Mouse (Mus musculus) midbrain, embryonic 10.5 days (tissue): ENCODE data around the gene Ptk6. TPM values are rescaled to one million over a fixed set of nuclear protein-coding genes. Genes with fewer than 3 reads are reported as not detected.

ENCODE experiments used
- DNase-seq: peaks from one replicate; pipeline ENCODE4 v3.0.0-alpha.2; 2017; ENCODE audit warnings: low spot score
- H3K27ac ChIP-seq: fragments of 300-500 bp; sonication (generic); replicated peaks from 2 replicates; pipeline ENCODE4 v1.5.1; 2016; ENCODE audit warnings: mild to moderate bottlenecking
- H3K27me3 ChIP-seq: fragments of 300-500 bp; sonication (generic); 2 replicates; pipeline ENCODE4 v1.6.1; 2016; ENCODE audit warnings: low read depth, mild to moderate bottlenecking; ENCODE audit not compliant: poor library complexity, severe bottlenecking
- H3K36me3 ChIP-seq: fragments of 300-500 bp; sonication (generic); 2 replicates; pipeline ENCODE4 v1.6.1; 2016; ENCODE audit warnings: mild to moderate bottlenecking, moderate library complexity
- H3K4me1 ChIP-seq: fragments of 300-500 bp; sonication (generic); 2 replicates; pipeline ENCODE4 v1.6.1; 2016
- H3K4me3 ChIP-seq: fragments of 300-500 bp; sonication (generic); 2 replicates; pipeline ENCODE4 v1.5.1; 2016; ENCODE audit warnings: mild to moderate bottlenecking, moderate library complexity
- H3K9me3 ChIP-seq: fragments of 300-500 bp; sonication (generic); replicated peaks from 2 replicates; pipeline ENCODE4 v1.6.1; 2016; ENCODE audit warnings: mild to moderate bottlenecking
- WGBS: fragments of 180-500 bp; shearing (Covaris S2); methylation state at CpG from one replicate; pipeline ENCODE4 v1.1.7; 2016; 5-methylcytosine and 5-hydroxymethylcytosine counted together
- polyA plus RNA-seq: library from polyadenylated mRNA; unstranded; fragments of >200 nt; fragmentation: Nextera tagmentation; extraction: Ambion mirVana; gene quantifications from 2 replicates; pipeline ENCODE4 v1.2.1, GENCODE M21; 2016

Ptk6 gene
- polyA plus RNA-seq, 1 experiment from 2014 or later: not detected

DNA sequence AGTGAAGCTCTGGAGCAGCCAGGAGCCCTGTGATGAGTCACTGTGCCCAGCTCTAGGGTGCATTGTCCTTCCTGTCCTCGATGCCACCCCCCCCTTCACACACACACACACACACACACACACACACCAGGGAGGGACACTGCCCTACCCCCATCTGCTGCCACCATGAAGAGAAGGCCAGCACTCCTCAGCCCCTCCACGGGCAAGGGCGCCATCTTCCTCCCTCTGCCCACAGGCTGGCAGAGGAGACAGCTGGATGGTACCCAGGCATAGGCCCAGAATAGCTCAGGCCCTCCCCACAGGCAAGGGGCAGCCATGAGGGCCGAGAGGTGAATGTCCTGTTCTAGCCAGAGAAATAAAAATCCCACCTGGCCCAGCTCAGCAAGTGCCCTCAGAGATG, 46.8 kb downstream of the Ptk6 start:
- no peaks in the 10 kb centered on the region for H3K36me3 ChIP-seq
- H3K4me1 ChIP-seq: peaks cover 30% of the 10 kb centered on the region
- DNase-seq: no peak
- no peak overlapping the region for H3K27ac ChIP-seq
- peaks cover 65% of the 10 kb centered on the region for H3K27me3 ChIP-seq
- WGBS: 60% methylated on average over 4 of the region's 4 CpGs
- H3K9me3 ChIP-seq: no peaks in the 10 kb centered on the region
- peak overlapping the region; percentile 55; the same call in 1 of the 2 replicates for H3K4me3 ChIP-seq

DNA sequence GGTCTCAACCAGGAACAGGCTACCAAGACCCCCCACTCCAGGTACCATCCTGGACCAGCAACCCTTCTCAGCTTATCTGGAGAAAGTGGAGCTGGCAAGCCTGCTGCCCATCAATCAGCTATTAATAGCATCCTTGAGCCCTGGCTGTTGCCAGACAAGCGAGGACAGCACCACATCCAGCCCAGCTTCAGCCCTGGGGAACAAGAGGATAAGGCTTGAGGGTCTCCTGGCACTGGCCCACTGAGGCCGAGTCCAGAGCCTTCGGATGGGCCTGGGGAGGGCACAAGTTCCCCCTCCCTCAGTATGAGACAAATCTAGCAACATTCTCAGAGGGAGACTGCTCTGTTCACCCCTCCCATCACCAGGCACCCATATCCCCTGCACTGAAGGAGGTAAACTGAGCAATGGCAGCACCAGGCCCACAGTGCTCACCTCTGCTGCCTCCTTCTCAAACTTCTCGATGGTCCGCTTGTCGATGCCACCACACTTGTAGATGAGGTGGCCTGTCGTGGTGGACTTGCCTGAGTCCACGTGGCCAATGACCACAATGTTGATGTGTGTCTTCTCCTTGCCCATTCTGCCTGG, 47.7 kb downstream of the Ptk6 start:
- Histone ChIP-seq H3K4me3 (no peak overlapping the region), H3K27me3 (peaks cover 74% of the 10 kb centered on the region), H3K36me3 (no peaks in the 10 kb centered on the region), H3K4me1 (peaks cover 25% of the 10 kb centered on the region), H3K27ac (no peak overlapping the region), H3K9me3 (no peaks in the 10 kb centered on the region)
- WGBS: 79% methylated on average over 8 of the region's 8 CpGs
- no peak for DNase-seq

DNA sequence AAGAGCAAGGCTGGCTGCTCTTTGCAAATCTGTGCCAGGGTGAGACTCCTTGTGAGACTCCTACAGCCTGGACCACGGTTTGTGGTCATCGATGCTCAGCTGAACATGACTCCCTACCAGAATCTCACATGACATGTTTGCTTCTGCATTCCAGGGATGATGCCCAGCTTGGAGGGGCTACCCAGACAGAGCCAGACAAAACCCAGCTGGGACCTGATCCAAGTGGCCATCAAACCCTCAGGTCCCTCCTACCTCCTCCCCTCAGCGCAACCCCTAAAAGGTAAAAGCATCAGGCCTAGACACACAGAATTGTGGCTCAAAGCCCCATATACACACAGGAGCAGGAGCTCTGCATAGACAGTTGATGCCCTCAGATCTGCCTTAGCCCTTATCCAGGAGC, 48.2 kb downstream of the Ptk6 start:
- H3K27me3 ChIP-seq: peaks cover 79% of the 10 kb centered on the region
- no peak overlapping the region for H3K27ac ChIP-seq
- 86% methylated on average over 3 of the region's 3 CpGs for WGBS
- DNase-seq: no peak
- H3K36me3 ChIP-seq: no peaks in the 10 kb centered on the region
- peaks cover 20% of the 10 kb centered on the region for H3K4me1 ChIP-seq
- no peaks in the 10 kb centered on the region for H3K9me3 ChIP-seq
- H3K4me3 ChIP-seq: no peak overlapping the region

DNA sequence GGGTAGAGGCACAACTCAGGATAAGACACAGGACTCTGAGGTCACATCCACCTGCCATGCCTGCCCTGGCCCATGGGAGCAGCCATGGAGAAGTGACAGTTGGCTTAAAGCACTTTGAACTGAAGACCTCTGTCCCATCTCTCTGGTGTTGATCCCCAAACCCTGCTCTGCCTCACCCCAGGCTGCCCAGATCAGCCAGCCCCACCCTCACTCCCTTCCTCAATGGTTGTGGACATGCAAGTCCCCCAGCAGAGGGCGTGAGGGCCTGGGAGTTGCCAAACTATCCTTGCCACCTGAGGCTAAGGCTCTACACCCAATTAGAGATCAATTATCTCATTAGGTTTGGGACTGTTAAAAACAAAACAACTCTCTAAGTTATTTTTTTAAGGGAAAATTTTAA, 48.8 kb downstream of the Ptk6 start:
- peaks cover 81% of the 10 kb centered on the region for H3K27me3 ChIP-seq
- WGBS: 0% methylated on average over 1 of the region's 1 CpGs
- H3K9me3 ChIP-seq: no peaks in the 10 kb centered on the region
- H3K36me3 ChIP-seq: no peaks in the 10 kb centered on the region
- H3K4me1 ChIP-seq: peaks cover 15% of the 10 kb centered on the region
- H3K4me3 ChIP-seq: no peak overlapping the region
- peak; percentile 21 for DNase-seq
- H3K27ac ChIP-seq: no peak overlapping the region

DNA sequence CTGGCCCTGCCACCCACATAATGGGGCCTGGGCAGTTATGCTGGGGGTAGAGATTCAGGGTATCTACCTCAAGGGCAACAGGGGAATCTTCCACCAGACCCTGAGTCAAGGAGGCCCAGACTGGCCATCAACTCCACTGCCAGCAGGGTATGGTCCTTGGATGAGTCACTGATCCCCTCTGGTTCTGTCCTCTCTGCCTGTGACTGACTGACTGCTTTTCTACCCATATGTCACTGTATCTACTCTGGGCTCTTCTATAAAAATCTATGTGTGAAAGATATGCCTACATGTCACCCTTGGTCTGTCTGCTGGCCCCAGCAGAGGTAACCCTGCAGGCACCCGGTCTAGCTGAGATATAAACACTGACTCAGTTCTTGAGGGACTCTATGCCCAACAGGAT, 49.5 kb downstream of the Ptk6 start:
- Histone ChIP-seq H3K4me1 (peaks cover 21% of the 10 kb centered on the region), H3K27me3 (peaks cover 81% of the 10 kb centered on the region), H3K4me3 (no peak overlapping the region), H3K27ac (no peak overlapping the region), H3K36me3 (no peaks in the 10 kb centered on the region), H3K9me3 (no peaks in the 10 kb centered on the region)
- no peak for DNase-seq
- WGBS: 91% methylated on average over 1 of the region's 1 CpGs

DNA sequence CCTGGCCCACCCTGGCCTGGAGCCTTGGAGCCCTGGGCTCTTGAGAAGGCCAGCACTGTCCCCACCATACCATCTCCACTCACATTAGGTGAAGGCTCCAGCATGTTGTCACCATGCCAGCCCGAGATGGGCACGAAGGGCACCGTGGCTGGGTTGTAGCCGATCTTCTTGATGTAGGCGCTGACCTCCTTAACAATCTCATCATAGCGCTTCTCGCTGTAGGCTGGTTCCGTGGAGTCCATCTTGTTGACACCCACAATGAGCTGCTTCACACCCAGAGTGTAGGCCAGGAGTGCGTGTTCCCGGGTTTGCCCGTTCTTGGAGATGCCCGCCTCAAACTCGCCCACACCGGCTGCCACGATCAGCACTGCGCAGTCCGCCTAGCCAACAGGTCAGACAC, 49.9 kb downstream of the Ptk6 start:
- Histone ChIP-seq H3K27me3 (peaks cover 81% of the 10 kb centered on the region), H3K36me3 (no peaks in the 10 kb centered on the region), H3K9me3 (no peaks in the 10 kb centered on the region), H3K4me3 (no peak overlapping the region), H3K4me1 (peaks cover 25% of the 10 kb centered on the region), H3K27ac (no peak overlapping the region)
- 91% methylated on average over 17 of the region's 17 CpGs for WGBS
- DNase-seq: no peak

DNA sequence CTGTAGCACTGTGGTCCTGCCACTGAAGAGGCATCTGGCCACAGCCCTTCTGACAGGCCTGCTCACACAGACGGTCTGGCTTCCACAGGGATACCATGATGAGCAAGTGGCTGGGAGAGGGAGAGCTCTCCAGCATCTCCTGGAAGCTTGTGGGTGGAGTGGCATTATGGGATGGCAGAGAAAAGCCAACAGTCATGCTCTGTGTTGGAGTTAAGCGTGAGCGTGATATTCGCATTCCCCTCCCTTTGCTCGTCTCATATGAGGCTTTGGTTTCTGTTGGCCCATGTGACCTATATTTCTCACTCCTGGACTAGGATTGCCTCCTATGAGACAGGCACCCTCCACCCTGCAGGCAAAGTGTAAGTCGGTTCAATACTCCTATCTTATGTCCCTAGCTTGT, 52.3 kb downstream of the Ptk6 start:
- H3K27ac ChIP-seq: no peak overlapping the region
- H3K27me3 ChIP-seq: peaks cover 76% of the 10 kb centered on the region
- H3K36me3 ChIP-seq: no peaks in the 10 kb centered on the region
- no peaks in the 10 kb centered on the region for H3K9me3 ChIP-seq
- no peak for DNase-seq
- no peak overlapping the region for H3K4me3 ChIP-seq
- 75% methylated on average over 6 of the region's 6 CpGs for WGBS
- peaks cover 16% of the 10 kb centered on the region for H3K4me1 ChIP-seq

DNA sequence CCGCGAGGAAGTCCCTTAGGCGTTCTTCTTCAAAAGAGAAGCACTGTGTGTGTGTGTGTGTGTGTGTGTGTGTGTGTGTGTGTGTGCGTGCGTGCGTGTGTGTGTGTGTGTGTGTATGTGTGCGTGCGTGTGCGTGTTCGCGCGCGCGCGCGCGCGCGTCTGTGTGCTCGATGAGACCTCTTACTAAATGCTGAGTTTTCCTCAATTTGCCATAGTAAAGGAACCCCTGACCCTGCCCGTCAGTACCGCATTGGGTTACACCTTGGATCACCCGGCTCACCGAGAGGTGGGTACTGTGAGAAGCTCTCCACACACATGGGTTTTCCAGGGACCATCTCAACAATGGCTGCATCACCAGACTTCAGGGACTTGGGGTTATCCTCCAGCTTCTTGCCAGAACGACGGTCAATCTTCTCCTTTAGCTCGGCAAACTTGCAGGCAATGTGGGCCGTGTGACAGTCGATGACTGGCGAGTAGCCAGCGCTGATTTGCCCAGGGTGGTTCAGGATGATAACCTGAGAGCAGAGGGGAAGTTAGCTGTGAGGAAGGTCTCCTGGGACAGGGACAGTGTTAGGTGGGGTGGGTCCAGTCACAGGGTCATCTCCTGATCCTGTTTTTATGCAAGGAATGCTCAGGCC, 54.2 kb downstream of the Ptk6 start:
- no peak for DNase-seq
- H3K27me3 ChIP-seq: peaks cover 79% of the 10 kb centered on the region
- H3K4me3 ChIP-seq: peak overlapping the region; percentile 68
- no peaks in the 10 kb centered on the region for H3K36me3 ChIP-seq
- WGBS: 17% methylated on average over 31 of the region's 31 CpGs
- H3K9me3 ChIP-seq: no peaks in the 10 kb centered on the region
- H3K4me1 ChIP-seq: peaks cover 16% of the 10 kb centered on the region
- peak overlapping the region; percentile 49; the same call in 1 of the 2 replicates for H3K27ac ChIP-seq

DNA sequence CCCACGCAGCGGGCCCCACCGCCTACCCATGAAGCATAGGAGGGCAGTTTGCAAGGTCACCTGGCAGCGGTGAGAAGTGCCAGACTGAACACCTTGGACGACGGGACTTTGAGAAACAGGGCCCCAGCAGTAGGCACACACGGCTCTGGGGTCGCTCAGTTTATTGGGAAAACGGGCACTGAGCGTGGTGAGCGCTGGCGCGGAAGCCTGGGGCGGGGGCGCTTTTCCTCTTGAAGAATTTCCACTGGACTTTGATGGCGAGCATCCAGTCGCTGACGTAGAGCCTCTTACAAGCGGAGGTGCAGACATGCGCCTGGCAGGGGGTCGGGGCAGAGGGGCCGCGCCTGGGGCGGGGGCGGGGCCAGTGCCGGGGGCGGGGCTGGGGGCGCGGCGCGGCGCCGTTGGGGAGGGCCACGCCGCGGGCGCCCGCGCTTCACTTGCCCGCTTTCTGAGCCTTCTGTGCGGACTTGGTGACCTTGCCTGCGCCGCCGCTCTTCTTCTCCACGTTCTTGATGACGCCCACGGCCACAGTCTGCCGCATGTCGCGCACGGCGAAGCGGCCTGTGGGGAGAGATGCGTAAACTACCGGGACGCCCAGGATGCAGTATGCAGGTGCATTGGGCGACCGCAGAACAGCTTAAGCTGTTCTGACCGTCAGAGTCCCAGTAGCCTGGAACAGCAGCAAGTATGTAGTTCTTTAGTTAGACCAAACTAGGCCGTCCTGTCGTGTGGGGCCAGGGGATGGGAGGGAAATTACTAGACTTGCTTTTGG, 54.9 kb downstream of the Ptk6 start:
- Histone ChIP-seq H3K4me3 (peak overlapping the region; percentile 68), H3K36me3 (no peaks in the 10 kb centered on the region), H3K27me3 (peaks cover 74% of the 10 kb centered on the region), H3K27ac (peak overlapping the region; percentile 49; the same call in 1 of the 2 replicates), H3K9me3 (no peaks in the 10 kb centered on the region), H3K4me1 (peaks cover 16% of the 10 kb centered on the region)
- under 1% methylated on average over 61 of the region's 61 CpGs for WGBS
- DNase-seq: peak; percentile 53

DNA sequence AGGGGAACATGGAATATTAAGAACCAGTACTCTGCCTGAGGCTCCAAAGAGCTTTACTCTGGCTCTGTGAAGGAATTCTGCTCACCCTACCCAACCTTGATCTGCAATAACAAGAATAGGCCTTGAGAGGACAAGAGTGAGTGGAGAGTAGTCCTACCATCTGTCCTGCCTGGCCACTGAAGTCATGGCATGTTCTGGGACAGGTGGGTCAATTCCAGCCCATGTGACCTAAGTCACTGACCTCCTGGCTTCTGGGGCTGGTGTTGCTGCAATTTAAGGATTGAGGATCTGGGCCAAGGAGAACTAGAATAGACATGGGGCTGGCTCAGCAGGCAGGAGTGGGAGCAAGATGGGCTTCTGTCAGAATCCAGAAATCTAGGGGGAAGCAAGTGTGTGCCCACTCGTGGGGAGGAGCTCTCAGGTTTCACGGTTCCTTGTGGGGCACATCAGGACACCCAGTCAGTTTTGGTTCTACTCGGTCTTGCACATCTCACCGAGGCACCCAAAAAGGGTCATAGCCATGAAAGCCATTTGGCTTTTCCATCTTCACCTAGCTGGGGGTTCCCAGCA, 55.5 kb downstream of the Ptk6 start:
- no peaks in the 10 kb centered on the region for H3K36me3 ChIP-seq
- H3K27ac ChIP-seq: no peak overlapping the region
- 57% methylated on average over 4 of the region's 4 CpGs for WGBS
- peak overlapping the region; percentile 68 for H3K4me3 ChIP-seq
- peaks cover 69% of the 10 kb centered on the region for H3K27me3 ChIP-seq
- H3K4me1 ChIP-seq: peaks cover 16% of the 10 kb centered on the region
- no peak for DNase-seq
- H3K9me3 ChIP-seq: no peaks in the 10 kb centered on the region

DNA sequence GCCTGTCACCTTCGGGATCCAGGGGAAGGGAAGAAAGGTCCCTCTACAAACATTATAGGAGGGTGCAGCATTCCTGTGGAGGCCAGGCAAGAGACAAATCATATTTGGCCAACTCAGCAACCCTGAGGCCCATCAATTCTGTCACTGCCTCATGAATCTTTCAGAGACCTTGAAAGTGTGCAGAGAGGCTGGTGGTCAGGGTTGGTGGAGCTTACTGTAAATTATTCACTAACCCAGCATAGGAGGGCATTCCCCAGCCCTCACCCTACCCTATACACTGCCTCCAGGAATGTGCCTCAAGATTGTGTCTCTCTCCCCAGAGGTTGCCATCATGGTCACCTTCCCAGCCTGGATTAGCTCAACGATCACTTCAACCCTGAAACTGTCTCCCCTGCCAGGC, 57.9 kb downstream of the Ptk6 start:
- no peaks in the 10 kb centered on the region for H3K9me3 ChIP-seq
- peaks cover 16% of the 10 kb centered on the region for H3K4me1 ChIP-seq
- H3K27me3 ChIP-seq: peaks cover 58% of the 10 kb centered on the region
- 87% methylated on average over 2 of the region's 2 CpGs for WGBS
- no peak overlapping the region for H3K27ac ChIP-seq
- DNase-seq: no peak
- no peak overlapping the region for H3K4me3 ChIP-seq
- no peaks in the 10 kb centered on the region for H3K36me3 ChIP-seq
